Mouse (Mus musculus) activated CD4-positive, CD25-positive, alpha-beta regulatory T cell, adult 4 months (primary cell): ENCODE measurements around the gene Llph. TPM values are rescaled to one million over a fixed set of nuclear protein-coding genes. Genes with fewer than 3 reads are reported as not detected.

ENCODE experiments used
- ATAC-seq: one replicate; pipeline ENCODE4 v1.8.0; 2017
- polyA plus RNA-seq, 2 experiments: library from polyadenylated mRNA; unstranded; fragments of 100-300 nt; shearing (Covaris generic); gene quantifications; one replicate each; pipeline ENCODE4 v1.2.1; 2017

Llph gene
- polyA plus RNA-seq, 2 experiments from 2014 or later, result 68.6 to 93.6 TPM

DNA sequence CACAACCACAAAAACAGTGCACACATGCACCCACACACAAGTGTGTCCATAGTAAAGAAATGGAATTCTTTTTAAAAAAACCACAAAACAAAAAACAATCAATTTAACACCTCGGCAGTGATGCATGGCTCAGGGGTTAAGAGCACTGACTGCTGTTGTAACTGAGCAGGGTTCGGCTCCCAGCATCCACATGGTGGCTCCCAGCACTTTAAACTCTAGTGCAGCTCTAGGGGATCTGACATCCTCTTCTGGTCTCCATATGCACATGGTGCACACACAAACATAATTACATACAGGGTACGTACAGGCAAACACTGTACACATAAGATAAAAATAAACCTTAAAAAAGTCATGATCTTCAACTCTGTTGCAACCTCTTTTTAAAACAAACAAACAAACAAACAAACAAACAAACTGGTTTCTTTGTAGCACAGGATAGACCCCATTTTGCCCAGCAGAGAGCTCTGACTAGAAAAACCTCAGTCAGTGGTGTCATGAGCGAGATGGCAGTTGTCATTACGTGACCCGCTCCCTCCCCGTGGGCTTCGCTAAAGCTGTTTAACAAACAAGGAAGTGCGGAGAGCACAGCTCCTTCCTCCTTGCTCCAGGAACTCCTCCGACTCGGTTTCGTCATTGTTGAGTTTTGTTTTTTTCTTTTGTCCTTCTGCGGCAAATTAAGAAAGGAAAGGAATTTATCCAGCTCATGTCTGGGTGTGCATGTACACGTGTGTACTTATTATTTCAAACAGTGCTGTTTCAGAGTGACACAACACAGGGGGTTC, 7.1 kb upstream of the Llph start:
- peak; percentile 45 for ATAC-seq

DNA sequence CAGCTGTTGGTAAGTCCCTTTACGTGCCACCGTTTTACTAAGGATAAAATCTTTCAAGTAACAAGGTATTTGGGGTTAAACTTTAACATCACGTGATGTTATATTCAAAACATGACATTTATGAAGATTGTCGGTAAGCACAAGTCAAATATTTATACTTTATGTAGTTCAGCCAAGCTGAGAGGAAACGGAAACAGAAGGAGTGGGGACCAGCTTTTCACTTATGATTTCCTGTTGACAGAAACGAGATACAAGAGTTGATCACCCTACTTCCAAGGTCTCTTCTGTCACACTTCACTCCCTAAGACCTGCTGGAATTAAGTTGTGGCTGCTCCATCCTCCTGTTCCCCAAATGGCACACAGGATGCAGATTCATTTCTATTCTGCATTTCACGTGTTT, 6.1 kb upstream of the Llph start:
- peak; percentile 84 for ATAC-seq

DNA sequence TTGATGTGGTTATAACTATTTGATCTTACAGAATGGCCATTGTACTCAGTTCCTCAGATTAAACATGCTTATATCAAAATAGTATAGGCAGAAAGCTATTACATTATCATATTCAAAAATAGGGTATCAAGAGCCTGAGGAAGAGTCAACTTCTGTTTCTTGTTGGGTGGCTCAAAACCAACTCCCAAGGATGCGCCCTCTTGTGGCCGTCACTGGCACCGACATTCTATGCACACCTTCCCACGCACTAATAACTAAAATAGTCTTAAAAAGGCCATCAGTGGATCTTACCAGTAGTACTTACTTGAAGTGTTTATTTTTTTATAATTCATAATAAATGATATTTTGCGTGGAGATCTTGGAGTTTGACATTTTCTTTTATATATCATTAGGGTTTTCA, 4.8 kb downstream of the Llph start:
- peak; percentile 21 for ATAC-seq

DNA sequence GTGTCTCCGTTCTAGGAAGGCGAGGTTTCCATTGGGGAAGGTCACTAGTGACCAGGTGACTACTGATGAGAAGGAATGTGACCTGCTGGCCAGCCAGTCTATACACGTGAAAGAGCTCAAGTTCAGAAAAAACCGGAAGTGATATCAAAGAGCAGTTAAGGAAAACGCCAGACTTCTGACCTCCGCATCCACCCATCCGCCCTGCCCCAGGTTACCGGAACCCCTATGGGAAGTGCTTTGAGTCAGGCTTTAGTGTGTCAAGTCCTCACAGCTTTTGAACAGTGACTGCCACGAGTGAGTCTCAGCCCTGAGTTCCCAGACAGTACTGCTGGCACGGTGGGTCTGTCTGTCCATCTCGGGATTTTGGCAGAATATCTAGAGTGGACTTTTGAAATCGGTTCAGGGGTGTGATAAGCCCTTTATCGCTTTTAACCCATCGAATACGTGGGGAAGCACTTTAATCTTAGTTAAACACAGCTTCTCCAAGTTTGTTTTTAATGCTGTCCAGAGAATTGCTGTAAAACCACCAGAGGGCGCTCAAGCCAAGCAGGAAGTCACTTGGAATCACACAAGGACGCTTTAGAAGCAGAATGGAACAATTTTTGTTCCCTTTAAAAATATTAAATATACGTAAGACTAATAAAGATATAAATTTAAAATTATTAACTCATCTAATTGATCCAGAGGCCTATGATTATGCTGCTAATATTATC, 6.9 kb downstream of the Llph start:
- ATAC-seq, result peak; percentile 70

DNA sequence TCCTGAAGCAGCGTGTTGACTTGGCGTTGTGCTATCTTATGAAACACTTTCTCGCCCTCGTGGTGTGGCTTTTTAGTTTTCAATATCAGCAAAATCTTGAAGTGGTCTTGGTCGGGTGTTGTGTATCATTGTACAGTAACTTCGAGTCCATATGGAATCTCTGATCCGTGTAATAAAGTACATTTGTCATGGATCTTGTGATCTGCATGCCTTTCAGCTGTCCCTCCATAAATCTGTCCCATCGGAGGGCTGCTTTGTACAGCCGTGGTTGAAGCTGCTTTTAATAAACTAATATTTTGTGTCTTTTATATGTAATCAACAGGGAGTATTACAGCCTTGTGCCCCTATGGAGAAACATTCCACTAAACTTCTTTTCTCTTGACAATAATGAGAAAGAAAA, 10.0 kb downstream of the Llph start:
- no peak for ATAC-seq

DNA sequence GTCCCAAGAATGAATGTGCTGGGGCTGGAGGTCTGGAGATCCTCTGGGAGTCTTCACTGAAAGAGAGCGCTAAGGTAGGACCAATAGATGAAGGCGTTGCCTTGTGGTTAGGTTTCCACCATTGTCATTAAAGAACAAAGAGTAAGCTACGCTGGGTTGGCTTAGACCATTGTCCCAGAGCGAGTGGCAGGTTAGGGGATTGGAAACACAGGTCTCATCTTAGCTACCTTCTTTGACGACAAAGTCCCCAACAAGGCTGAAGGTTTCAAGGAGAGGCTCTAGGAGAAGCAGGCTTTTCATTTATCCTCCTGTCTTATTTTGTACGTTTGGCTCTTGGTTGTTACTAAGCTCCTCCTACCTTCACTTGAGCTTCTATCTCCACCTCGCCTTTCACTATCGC, 11.4 kb downstream of the Llph start:
- ATAC-seq, result no peak

DNA sequence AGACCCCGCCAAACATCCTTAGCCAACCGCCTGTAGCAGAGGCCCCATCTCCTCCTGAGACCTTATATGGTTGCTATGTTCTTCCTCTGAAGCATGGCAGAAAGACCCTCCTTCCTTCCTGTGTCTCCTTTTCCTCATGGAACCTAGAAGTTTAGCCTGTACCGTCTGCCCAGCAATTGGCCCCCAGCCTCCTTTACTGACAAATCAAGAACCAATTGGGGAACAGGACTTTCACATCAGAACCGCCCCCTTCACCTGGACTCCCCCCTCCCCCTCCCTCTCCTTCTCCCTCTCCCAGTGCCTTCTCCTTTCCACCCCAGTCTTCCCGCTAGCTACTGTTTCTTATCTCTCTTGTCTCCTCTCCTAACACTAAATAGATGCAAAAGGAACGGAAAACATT, 12.6 kb downstream of the Llph start:
- ATAC-seq, result no peak

DNA sequence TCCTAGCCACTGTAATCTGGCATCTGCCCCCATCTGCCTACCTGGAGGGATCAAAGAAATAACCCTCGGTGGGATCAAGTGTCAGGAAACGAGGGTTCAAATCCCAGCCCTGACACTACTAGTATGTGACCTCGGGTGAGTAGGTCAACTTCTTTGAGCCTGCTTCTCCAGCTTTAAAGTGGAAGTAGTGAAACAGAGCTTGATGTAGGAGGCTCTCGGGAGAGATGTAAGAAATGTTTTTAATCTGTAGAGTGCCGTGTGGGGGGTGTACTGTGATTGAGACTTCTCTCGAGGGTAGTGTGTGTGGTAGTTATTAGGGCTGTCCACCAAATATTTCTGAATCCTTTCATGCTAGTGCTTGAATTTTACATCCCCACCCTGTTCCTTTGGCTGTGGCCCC, 15.6 kb downstream of the Llph start:
- ATAC-seq, result no peak

DNA sequence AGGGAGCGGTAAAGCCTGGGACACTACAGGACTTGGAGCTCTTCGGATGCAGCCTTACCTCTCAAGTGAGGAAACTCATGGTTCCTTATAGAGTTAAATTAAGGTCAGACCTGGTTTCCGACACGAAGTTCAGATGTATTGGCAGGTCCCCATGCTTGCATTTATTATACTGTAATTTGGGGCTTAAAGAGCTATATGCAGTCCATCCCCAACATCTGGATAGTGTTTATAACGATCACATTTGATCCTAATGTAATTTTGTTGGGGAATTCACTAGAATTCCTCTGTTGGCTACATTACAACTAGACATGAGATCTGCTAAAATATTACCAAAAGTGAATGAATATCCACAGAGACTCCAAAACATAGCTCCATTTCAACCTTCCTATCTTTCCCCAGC, 18.8 kb downstream of the Llph start:
- no peak for ATAC-seq

DNA sequence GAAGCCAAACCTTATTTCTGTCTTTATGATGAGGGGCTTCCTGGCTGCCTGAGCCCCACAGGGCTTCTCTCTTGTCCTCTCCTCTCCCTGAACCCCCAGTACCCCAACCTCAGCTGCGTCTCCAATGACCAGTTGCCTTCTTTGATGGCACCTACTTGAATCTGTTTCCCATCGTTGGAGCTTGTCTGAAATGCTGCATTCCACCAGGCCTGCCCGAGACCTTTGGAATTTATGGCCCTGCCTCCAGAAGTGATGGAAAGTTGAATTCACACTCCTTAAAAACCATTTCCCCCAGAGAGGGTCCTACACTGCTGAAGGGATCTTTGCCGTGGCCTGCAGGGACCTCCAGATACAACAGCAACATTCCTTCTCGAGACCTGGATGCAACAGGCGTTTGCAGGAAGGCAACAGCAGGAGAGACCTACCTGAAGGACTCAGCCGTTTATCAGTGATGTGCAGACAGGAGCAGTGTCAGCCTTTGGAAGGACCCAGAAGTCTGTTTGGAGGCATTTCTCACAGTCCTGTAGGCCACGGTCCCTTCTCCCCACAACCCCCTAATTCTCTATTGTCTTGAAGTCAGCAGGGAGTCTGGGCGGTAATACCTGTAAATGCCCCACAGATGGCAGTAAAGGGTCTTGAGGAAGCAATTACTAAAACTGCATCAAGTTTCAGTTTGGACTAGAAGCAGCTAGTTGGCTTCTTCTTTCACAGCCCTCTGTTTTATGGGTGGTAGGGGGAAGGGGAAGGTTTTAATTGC, 20.3 kb downstream of the Llph start:
- peak; percentile 99 for ATAC-seq

DNA sequence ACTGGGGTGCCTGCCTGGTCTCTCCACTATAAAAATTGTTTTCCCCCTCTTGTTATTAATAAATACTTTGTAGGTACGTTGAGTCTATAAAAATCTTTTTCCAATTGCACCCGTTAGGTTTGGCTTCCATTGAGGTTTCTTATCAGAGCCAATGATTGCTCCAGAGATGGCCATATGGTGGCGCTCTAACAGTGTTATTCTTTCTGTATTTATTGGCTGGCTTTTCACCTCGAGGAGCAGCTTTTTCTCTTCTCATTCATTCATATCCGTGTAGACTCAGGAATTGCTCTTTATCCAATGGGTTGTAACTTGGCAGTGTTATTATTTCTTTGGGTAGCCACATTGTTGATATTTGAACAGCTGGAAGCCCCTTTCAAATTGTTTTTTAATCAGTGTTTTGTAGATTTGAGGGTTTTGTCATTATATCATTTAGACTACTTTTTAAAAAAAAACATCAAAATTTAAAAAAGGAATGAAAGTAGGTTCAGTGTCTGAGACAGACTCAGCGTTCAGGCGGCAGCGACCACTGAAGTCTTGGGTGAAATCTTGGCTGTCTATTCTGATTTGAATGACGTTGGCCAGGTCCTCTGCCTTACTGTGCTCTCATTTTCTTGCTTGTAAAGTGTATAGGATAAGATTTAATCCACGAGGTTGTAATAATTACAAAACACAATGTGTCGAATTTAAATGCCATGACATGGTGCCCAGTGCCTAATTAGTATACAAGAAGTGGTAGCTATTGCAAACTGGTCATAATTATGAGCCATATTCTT, 24.2 kb downstream of the Llph start:
- ATAC-seq, result no peak

DNA sequence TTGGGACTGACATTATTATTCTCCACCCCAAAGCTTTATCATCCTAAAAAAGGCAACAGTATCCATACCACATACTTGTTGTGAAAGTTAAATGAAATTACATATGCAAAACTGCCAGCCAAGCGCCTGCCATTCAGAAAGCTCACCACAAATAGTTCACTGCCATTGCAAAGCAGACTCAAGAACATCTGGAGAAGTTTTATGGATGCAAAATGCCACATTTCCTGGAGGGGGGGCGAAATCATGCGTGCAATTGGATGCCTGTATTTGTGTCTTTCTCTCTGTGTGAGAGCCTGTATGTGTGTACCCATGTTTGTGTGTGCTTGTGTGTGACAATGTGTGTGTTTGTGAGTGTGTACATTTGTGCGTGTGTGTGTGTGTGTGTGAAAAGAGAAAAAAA, 24.9 kb downstream of the Llph start:
- no peak for ATAC-seq

DNA sequence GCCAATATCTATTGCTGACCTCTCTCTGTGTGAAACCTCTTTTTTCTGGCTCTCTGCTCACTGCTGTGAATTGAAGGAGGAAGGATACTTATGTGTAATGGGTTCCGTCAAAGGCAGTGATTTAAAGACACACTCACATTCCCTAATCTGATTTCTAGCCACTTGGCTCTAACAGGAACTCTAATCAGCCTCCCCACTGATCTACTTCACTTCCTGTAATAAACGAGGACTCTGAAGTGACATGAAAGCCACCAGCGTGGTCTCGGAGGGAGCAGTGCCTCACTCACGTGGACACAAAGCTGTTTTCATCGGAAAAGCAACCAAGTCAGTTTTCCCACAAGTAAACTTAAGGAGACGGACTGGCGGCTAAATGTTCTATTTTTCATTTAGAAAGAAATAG, 25.9 kb downstream of the Llph start:
- ATAC-seq, result no peak

DNA sequence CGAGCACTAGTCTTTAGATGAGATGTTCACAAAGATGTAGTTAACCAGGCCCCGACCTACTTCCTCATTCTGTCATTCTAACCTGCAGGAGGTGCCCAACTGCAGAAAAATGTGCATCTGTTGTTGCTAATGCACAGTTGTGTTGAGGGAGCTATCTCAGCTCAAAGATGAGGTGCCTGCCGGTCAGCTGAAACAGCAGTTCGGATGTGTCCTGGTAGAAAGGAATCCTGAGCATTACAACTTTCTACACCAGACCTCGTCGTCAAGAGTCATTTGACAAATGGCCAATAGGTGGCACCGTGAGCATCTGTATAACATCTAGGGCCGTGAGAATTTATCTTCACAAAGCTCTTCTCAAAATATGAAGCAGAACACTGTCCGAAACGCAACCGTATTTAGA, 30.4 kb downstream of the Llph start:
- peak; percentile 63 for ATAC-seq

DNA sequence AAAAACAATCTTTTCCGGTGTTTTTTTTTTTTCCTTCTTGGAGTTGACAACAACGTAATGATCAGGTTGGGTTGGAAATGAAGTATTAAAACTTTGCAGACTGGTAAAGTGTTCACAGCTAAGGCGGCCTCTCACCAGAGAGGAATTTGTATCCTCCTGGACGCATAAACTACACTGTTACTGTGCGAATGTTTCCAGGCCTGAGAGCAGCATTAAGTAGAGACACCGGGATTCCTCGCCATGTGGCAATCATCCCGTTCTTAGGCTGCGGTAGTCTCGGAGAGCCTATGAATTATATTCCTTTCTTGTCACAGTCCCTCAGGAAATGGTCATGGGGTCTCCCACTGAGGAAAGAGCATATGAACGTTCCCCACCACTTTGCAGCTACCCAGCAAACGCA, 40.9 kb downstream of the Llph start:
- ATAC-seq, result no peak

DNA sequence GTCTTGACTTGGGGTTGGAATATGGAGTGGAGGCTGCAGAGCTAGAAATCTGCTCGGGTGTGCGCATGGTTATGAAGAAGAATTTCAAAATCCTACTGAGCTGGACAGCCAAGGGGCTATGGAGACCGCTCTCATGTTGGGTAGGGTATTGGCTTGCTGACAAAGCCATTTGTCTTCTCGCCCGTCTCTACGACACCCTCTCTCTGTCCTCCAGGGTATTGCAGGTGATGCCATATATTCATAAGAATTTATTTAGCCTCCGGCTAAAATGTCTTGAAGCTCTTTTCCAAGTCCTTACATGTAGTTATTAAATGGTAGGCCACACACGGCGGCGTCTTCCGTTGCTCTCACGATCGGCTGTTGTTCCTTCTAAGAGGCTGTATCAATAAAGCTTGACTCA, 43.1 kb downstream of the Llph start:
- ATAC-seq, result no peak

DNA sequence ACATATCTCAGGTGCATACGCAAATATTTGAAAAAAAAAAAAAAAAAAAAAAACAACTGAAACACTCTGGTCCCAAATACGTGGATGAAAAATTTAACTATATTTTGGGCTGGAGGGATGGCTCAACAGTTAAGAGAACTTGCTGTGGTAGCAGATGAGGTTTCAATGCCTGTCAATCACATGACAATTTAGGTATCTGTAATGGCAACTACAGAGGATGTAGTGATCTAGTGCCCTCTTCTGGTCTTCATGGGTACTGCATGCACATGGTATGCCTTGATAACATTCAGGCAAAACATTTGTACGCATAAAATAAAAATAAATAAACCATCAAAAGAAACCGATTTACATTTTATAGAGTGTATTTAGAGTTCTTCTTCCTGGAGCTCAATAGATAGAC, 43.9 kb downstream of the Llph start:
- peak; percentile 85 for ATAC-seq

DNA sequence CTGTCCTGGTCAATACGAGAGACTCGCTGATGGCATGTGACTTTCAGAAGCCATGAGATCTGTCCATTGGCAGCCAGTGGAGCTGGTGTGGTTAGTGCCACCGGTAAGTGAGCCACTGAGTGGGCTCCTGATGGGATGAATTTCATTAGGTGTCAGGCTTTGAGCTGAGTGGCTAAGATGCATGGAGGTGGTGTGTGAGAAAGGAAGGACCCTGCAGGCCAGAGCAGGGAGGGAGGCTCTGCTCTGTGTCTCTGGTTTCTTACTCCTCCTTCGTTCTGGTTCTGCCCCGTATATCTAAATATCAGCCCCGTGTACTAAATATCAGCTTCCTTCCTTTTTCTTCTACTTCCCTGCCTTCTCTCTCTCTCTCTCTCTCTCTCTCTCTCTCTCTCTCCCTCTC, 44.4 kb downstream of the Llph start:
- no peak for ATAC-seq

DNA sequence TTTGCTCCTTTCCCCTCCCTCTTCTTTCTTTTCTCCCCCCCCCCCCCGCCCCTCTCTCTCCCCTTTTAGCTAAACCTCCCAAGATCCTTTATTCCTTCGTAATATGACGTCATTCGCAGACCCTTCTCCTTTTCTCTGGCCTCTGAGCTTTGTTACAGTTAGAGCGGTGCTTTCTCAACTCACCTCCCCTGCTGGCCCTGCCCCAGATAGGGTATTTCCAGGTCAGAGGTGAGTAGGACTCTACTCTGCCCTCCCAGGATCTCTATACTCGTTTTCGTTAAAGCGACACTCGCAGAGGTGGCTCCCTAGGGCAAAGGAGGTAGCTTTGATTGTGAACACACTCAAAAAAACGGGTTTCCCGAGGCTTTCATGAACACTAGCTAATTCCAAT, 45.0 kb downstream of the Llph start:
- no peak for ATAC-seq

DNA sequence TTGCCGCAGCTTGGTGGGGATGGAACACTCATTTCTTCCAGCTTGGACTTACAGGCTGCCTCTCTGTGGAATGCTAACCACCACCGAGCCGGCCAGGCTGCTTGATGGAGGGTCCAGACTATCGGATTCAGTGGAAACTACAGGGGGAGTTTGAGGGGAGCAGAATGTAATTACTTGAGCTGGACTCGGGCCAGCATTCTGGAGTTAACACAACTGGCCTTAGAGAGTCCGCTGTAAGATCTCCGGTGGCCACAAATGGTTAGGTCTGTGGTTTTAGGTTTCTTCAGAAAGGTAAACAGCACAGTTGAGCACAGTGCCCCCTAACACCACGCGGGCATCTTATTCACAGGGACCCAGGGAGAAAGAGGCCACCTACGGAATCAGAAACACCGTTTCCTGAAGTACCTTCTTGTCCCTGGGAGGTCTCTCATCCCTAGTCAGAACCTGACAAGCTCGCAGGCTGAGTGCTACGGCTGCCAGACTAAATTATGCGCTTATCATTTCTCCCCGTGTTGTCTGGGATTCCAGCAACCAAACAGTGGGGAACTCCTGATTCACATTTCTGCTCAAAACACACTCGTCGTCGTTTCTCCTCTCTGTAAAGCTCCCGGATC, 45.5 kb downstream of the Llph start:
- no peak for ATAC-seq

DNA sequence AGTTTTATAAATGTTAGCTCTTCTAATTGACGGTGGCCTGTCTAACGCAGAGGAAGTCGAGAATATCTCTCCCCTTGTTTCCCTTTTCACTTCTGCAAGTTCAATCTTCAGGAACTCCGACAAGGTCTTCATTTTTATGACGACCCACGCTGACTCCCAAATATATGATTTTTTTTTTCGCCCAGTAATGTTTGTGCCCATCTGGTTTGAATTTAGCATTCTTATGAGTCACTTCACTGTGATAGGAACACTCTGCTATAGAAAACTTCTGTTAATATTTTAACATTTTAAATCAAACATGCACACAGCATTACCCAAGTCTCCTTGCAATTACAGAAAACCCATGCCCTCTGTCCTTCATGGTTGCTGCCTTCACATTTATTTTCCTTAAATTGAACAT, 46.5 kb downstream of the Llph start:
- ATAC-seq, result no peak

DNA sequence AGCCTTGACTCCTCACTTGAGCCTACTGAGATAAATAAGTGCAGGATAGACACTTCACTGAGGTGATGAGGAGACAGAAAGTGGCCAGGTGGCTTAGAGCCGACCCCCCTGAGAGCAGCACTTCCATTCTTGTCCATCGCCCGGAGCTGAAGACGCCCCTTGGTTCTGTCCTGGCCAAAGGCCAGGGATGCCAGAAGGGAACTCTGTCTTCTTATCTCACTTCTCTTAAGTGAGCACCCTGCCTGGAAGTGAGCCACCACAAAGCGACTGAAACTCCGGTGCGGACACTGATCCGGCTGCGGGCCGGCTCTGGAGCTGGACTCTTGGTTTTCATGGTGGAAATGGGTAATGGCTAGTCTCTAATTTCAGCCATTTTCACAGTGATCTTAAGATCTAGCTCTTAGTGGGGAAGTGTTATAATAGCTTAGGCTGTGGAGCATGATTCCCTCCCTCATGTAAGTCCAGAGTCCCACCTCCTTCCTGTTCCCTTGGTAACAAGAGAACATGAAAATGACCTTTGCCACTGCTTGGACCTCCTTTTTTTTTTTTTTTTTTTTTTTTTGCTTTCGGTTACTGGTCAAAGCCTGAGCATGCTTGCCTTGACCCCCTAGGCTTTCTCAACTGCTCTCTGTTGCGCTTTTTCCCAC, 52.7 kb downstream of the Llph start:
- ATAC-seq, result no peak
